Mouse (Mus musculus): Measurements from ENCODE around the gene Gm20696. TPM values are rescaled to one million over a fixed set of nuclear protein-coding genes. Genes with fewer than 3 reads are reported as not detected.
A peak's percentile ranks its signal among the peaks of the same experiment; 100 is the strongest.

Gm20696 gene
- polyA plus RNA-seq, 2 experiments: 2.0 to 5.9 TPM

GRCm38 (mm10) chr6:99525351-99525750 lies 141.2 kb downstream of the Gm20696 start:
- ATAC-seq (ENCODE audit: low FRiP score, low read depth) (no peak), DNase-seq (ENCODE audit: low spot score) (no peak)
- no peaks in the 10 kb centered on the region for H3K27me3 ChIP-seq (ENCODE audit: control insufficient read depth, insufficient read depth, low read length)
- no peak for TF ChIP-seq POLR2A (IDR thresholded peaks at IDR 0.05; ENCODE audit: borderline replicate concordance, extremely low read depth, insufficient read depth, insufficient read length)
- no peak overlapping the region for H3K4me2 ChIP-seq (replicated peaks; ENCODE audit: low read depth, low read length, severe bottlenecking)
- peaks cover 5% of the 10 kb centered on the region; the same call in 1 of the 2 replicates for H3K36me3 ChIP-seq (ENCODE audit: control insufficient read depth, insufficient read depth, low read length)
- H3K4me1 ChIP-seq (ENCODE audit: control insufficient read depth, insufficient read depth, low read length): no peaks in the 10 kb centered on the region
- no peak overlapping the region for H3K4me3 ChIP-seq (replicated peaks; ENCODE audit: low read length)
- no peaks in the 10 kb centered on the region; the same call in 1 of the 2 replicates for H3K9me3 ChIP-seq (ENCODE audit: control insufficient read depth, low read length)
- no peak overlapping the region for H3K27ac ChIP-seq (replicated peaks; ENCODE audit: low read depth, low read length)
- 42% methylated on average over 8 of the region's 8 CpGs for WGBS
- H3K9ac ChIP-seq (ENCODE audit: low read depth, low read length, severe bottlenecking): no peak overlapping the region

- Histone ChIP-seq H3K4me3 (replicated peaks; ENCODE audit: low read length) (peak overlapping the region; percentile 78), H3K9me3 (ENCODE audit: control insufficient read depth, low read length) (no peaks in the 10 kb centered on the region; the same call in 1 of the 2 replicates), H3K4me1 (ENCODE audit: control insufficient read depth, insufficient read depth, low read length) (peaks cover 2% of the 10 kb centered on the region; the same call in 1 of the 2 replicates), H3K36me3 (ENCODE audit: control insufficient read depth, insufficient read depth, low read length) (peaks cover 5% of the 10 kb centered on the region; the same call in 1 of the 2 replicates), H3K27ac (replicated peaks; ENCODE audit: low read depth, low read length) (peak overlapping the region; percentile 98), H3K9ac (ENCODE audit: low read depth, low read length, severe bottlenecking) (peak overlapping the region; percentile 93), H3K4me2 (replicated peaks; ENCODE audit: low read depth, low read length, severe bottlenecking) (peak overlapping the region; percentile 67), H3K27me3 (ENCODE audit: control insufficient read depth, insufficient read depth, low read length) (no peaks in the 10 kb centered on the region)
- WGBS: 29% methylated on average over 10 of the region's 10 CpGs
- no peak for TF ChIP-seq POLR2A (IDR thresholded peaks at IDR 0.05; ENCODE audit: borderline replicate concordance, extremely low read depth, insufficient read depth, insufficient read length)
- ATAC-seq (ENCODE audit: low FRiP score, low read depth): no peak
- no peak for DNase-seq (ENCODE audit: low spot score)
These were observed 142.8 kb downstream of the Gm20696 start for GRCm38 (mm10) chr6:99523679-99524370.

GRCm38 (mm10) chr6:99523109-99523632 lies 143.4 kb downstream of the Gm20696 start:
- Histone ChIP-seq H3K27me3 (ENCODE audit: control insufficient read depth, insufficient read depth, low read length) (no peaks in the 10 kb centered on the region), H3K27ac (replicated peaks; ENCODE audit: low read depth, low read length) (peak overlapping the region; percentile 98), H3K4me1 (ENCODE audit: control insufficient read depth, insufficient read depth, low read length) (peaks cover 2% of the 10 kb centered on the region; the same call in 1 of the 2 replicates), H3K4me3 (replicated peaks; ENCODE audit: low read length) (peak overlapping the region; percentile 78), H3K36me3 (ENCODE audit: control insufficient read depth, insufficient read depth, low read length) (peaks cover 5% of the 10 kb centered on the region; the same call in 1 of the 2 replicates), H3K9me3 (ENCODE audit: control insufficient read depth, low read length) (no peaks in the 10 kb centered on the region; the same call in 1 of the 2 replicates), H3K4me2 (replicated peaks; ENCODE audit: low read depth, low read length, severe bottlenecking) (peak overlapping the region; percentile 67), H3K9ac (ENCODE audit: low read depth, low read length, severe bottlenecking) (peak overlapping the region; percentile 93)
- WGBS: under 1% methylated on average over 22 of the region's 22 CpGs
- DNase-seq (ENCODE audit: low spot score) (peak; percentile 69), ATAC-seq (ENCODE audit: low FRiP score, low read depth) (peak; percentile 56)
- 0 out of 2 replicates have a peak, but pooled peaks have one; percentile 24 for TF ChIP-seq POLR2A (IDR thresholded peaks at IDR 0.05; ENCODE audit: borderline replicate concordance, extremely low read depth, insufficient read depth, insufficient read length)

GRCm38 (mm10) chr6:99522359-99523108 lies 144.1 kb downstream of the Gm20696 start, which contains the start of gene Foxp1:
Foxp1 (minus strand) TSS chr6:99522721.
- Histone ChIP-seq H3K36me3 (ENCODE audit: control insufficient read depth, insufficient read depth, low read length) (peaks cover 5% of the 10 kb centered on the region; the same call in 1 of the 2 replicates), H3K9me3 (ENCODE audit: control insufficient read depth, low read length) (no peaks in the 10 kb centered on the region; the same call in 1 of the 2 replicates), H3K4me3 (replicated peaks; ENCODE audit: low read length) (peak within 1 kb of the TSS; percentile 78), H3K4me2 (replicated peaks; ENCODE audit: low read depth, low read length, severe bottlenecking) (peak within 1 kb of the TSS; percentile 67), H3K9ac (ENCODE audit: low read depth, low read length, severe bottlenecking) (peak within 1 kb of the TSS; percentile 93), H3K27ac (replicated peaks; ENCODE audit: low read depth, low read length) (peak within 1 kb of the TSS; percentile 98), H3K4me1 (ENCODE audit: control insufficient read depth, insufficient read depth, low read length) (peaks cover 2% of the 10 kb centered on the region; the same call in 1 of the 2 replicates), H3K27me3 (ENCODE audit: control insufficient read depth, insufficient read depth, low read length) (no peaks in the 10 kb centered on the region)
- WGBS: under 1% methylated on average over 64 of the region's 72 CpGs
- TF ChIP-seq POLR2A (IDR thresholded peaks at IDR 0.05; ENCODE audit: borderline replicate concordance, extremely low read depth, insufficient read depth, insufficient read length): no peak
- DNase-seq (ENCODE audit: low spot score) (peak; percentile 75), ATAC-seq (ENCODE audit: low FRiP score, low read depth) (peak; percentile 16)
